Mouse (Mus musculus): ENCODE results near the gene Nup188. TPM values are rescaled to one million over a fixed set of nuclear protein-coding genes. Genes with fewer than 3 reads are reported as not detected.

Nup188 gene
- polyA plus RNA-seq, 1 experiment = 54.6 TPM

DNA sequence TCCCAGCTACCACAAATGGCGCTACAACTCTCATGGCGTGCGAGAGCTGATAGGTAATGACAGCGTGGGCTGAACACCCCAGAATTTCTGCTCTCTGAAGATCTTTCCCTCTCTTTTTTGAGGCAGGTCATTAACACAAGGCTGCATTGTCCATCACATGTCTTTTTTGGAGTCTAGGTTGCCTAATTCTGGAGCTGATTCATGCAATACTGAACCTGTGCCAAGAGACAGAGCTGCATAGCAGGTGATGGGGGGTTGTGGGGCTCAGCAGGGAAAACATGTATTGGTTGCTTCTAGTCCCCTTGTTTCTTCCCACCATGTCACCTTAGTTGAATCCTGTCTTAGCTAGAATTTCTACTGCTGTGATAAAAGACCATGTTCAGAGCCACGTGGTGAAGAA lies 39.1 kb downstream of the Nup188 start:
- H3K79me2 ChIP-seq (ENCODE audit: control insufficient read depth, insufficient read depth) = no peaks in the 10 kb centered on the region
- H3K4me3 ChIP-seq (ENCODE audit: insufficient read depth, poor library complexity, severe bottlenecking) = no peak overlapping the region
- TF ChIP-seq MYOG (IDR thresholded peaks at IDR 0.05; ENCODE audit: control insufficient read depth, extremely low read depth, insufficient read length) (no peak), MAX (IDR thresholded peaks at IDR 0.05) (no peak), FOSL1 (IDR thresholded peaks at IDR 0.05; ENCODE audit: insufficient read depth, low read length, poor library complexity, severe bottlenecking) (no peak), CTCF (IDR thresholded peaks at IDR 0.05; ENCODE audit: control insufficient read depth, insufficient read depth, insufficient read length) (no peak), USF1 (IDR thresholded peaks at IDR 0.05; ENCODE audit: low read depth) (no peak), MYOD1 (IDR thresholded peaks at IDR 0.05; ENCODE audit: control insufficient read depth, insufficient read length, low read depth) (no peak), CEBPB (IDR thresholded peaks at IDR 0.05; ENCODE audit: low read depth) (no peak)
- H3K79me3 ChIP-seq (ENCODE audit: low read depth) = no peaks in the 10 kb centered on the region
- H3ac ChIP-seq (ENCODE audit: control insufficient read depth, insufficient read length, low read depth) = no peak overlapping the region
- peaks cover 96% of the 10 kb centered on the region for H3K36me3 ChIP-seq (ENCODE audit: control insufficient read depth, insufficient read depth)
- no peaks in the 10 kb centered on the region for H3K27me3 ChIP-seq (ENCODE audit: control insufficient read depth, insufficient read depth, insufficient read length)

- Histone ChIP-seq H3K79me3 (ENCODE audit: low read depth) (no peaks in the 10 kb centered on the region), H3K27me3 (ENCODE audit: control insufficient read depth, insufficient read depth, insufficient read length) (no peaks in the 10 kb centered on the region), H3K36me3 (ENCODE audit: control insufficient read depth, insufficient read depth) (peaks cover 93% of the 10 kb centered on the region), H3ac (ENCODE audit: control insufficient read depth, insufficient read length, low read depth) (no peak overlapping the region), H3K79me2 (ENCODE audit: control insufficient read depth, insufficient read depth) (no peaks in the 10 kb centered on the region), H3K4me3 (ENCODE audit: insufficient read depth, poor library complexity, severe bottlenecking) (no peak overlapping the region)
- TF ChIP-seq USF1 (IDR thresholded peaks at IDR 0.05; ENCODE audit: low read depth) (no peak), CTCF (IDR thresholded peaks at IDR 0.05; ENCODE audit: control insufficient read depth, insufficient read depth, insufficient read length) (no peak), CEBPB (IDR thresholded peaks at IDR 0.05; ENCODE audit: low read depth) (no peak), MYOG (IDR thresholded peaks at IDR 0.05; ENCODE audit: control insufficient read depth, extremely low read depth, insufficient read length) (no peak)
Observed at GRCm38 (mm10) chr2:30327276-30327675, 41.1 kb downstream of the Nup188 start.

DNA sequence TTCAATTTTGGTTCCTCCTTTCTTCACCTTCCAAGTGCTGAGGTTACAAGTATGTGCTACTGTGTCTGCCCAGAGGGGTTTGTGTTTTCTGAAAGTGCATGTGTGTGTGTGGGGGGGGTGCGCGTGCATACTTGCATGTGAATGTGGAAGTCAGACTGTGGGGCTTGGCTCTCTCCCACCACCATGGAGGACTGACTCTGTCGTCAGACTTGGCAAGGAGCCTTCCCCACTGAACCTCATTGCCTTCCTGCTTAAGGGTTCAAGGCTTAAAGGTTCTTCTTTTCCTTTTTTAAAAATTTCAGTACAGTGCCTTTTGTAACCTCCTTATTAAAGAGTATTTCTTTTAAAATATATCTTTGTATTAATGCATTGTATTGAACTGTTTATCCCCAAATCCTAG lies 42.6 kb downstream of the Nup188 start:
- Histone ChIP-seq H3K36me3 (ENCODE audit: control insufficient read depth, insufficient read depth) (peaks cover 94% of the 10 kb centered on the region), H3K79me2 (ENCODE audit: control insufficient read depth, insufficient read depth) (no peaks in the 10 kb centered on the region), H3ac (ENCODE audit: control insufficient read depth, insufficient read length, low read depth) (no peak overlapping the region), H3K4me3 (ENCODE audit: insufficient read depth, poor library complexity, severe bottlenecking) (no peak overlapping the region), H3K79me3 (ENCODE audit: low read depth) (no peaks in the 10 kb centered on the region), H3K27me3 (ENCODE audit: control insufficient read depth, insufficient read depth, insufficient read length) (no peaks in the 10 kb centered on the region)
- no peak for TF ChIP-seq MYOG (IDR thresholded peaks at IDR 0.05; ENCODE audit: control insufficient read depth, extremely low read depth, insufficient read length)
- TF ChIP-seq FOSL1 (IDR thresholded peaks at IDR 0.05; ENCODE audit: insufficient read depth, low read length, poor library complexity, severe bottlenecking) = no peak
- TF ChIP-seq MYOD1 (IDR thresholded peaks at IDR 0.05; ENCODE audit: control insufficient read depth, insufficient read length, low read depth) = no peak
- no peak for TF ChIP-seq CEBPB (IDR thresholded peaks at IDR 0.05; ENCODE audit: low read depth)
- TF ChIP-seq CTCF (IDR thresholded peaks at IDR 0.05; ENCODE audit: control insufficient read depth, insufficient read depth, insufficient read length) = no peak
- no peak for TF ChIP-seq MAX (IDR thresholded peaks at IDR 0.05)
- no peak for TF ChIP-seq USF1 (IDR thresholded peaks at IDR 0.05; ENCODE audit: low read depth)

- Histone ChIP-seq H3K4me3 (ENCODE audit: insufficient read depth, poor library complexity, severe bottlenecking) (no peak overlapping the region), H3K79me2 (ENCODE audit: control insufficient read depth, insufficient read depth) (no peaks in the 10 kb centered on the region), H3K27me3 (ENCODE audit: control insufficient read depth, insufficient read depth, insufficient read length) (no peaks in the 10 kb centered on the region), H3K79me3 (ENCODE audit: low read depth) (no peaks in the 10 kb centered on the region), H3ac (ENCODE audit: control insufficient read depth, insufficient read length, low read depth) (no peak overlapping the region), H3K36me3 (ENCODE audit: control insufficient read depth, insufficient read depth) (peaks cover 89% of the 10 kb centered on the region)
- TF ChIP-seq FOSL1 (IDR thresholded peaks at IDR 0.05; ENCODE audit: insufficient read depth, low read length, poor library complexity, severe bottlenecking) (no peak), MYOD1 (IDR thresholded peaks at IDR 0.05; ENCODE audit: control insufficient read depth, insufficient read length, low read depth) (no peak), MAX (IDR thresholded peaks at IDR 0.05) (no peak), CTCF (IDR thresholded peaks at IDR 0.05; ENCODE audit: control insufficient read depth, insufficient read depth, insufficient read length) (no peak), CEBPB (IDR thresholded peaks at IDR 0.05; ENCODE audit: low read depth) (no peak)
Observed at GRCm38 (mm10) chr2:30335324-30335723, 49.1 kb downstream of the Nup188 start.

DNA sequence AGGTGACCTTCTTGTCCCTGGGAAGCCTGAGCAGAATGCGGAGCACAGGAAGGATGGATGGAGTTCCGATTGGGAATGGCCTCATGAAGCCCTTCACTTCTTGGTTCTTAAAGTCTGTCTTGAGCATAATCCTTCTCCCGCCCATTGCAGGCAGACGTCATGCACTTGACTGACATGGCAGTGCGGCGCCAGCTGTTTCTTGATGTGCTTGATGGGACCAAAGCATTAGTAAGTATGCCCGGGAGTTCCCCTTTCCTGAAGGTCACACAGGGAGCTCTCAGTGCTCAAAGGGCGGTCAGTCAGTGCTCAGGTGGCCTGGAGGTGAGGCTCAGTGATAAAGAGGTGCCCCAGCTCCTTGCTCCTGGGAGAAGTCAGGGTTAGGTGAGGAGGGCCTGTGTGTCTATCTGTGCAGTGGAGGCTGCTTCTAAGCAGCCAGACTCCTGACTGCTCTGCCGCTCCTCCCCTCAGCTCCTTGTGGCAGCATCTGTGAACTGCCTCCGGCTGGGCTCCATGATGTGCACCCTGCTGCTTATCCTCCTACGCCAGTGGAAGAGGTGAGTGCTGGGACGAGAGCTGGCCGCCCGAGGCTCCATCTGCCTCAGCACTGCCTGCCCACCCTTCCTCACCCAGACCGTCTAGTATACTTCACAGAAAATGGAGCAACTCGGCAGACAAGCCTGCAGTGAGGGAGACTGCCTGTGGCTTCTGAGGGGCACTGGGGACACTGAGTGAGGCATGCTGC lies 50.1 kb downstream of the Nup188 start:
- Histone ChIP-seq H3K79me3 (ENCODE audit: low read depth) (no peaks in the 10 kb centered on the region), H3K27me3 (ENCODE audit: control insufficient read depth, insufficient read depth, insufficient read length) (no peaks in the 10 kb centered on the region), H3K79me2 (ENCODE audit: control insufficient read depth, insufficient read depth) (no peaks in the 10 kb centered on the region), H3K36me3 (ENCODE audit: control insufficient read depth, insufficient read depth) (peaks cover 92% of the 10 kb centered on the region), H3ac (ENCODE audit: control insufficient read depth, insufficient read length, low read depth) (no peak overlapping the region), H3K4me3 (ENCODE audit: insufficient read depth, poor library complexity, severe bottlenecking) (no peak overlapping the region)
- TF ChIP-seq USF1 (IDR thresholded peaks at IDR 0.05; ENCODE audit: low read depth) (no peak), MYOG (IDR thresholded peaks at IDR 0.05; ENCODE audit: control insufficient read depth, extremely low read depth, insufficient read length) (no peak), MYOD1 (IDR thresholded peaks at IDR 0.05; ENCODE audit: control insufficient read depth, insufficient read length, low read depth) (no peak), MAX (IDR thresholded peaks at IDR 0.05) (no peak), CTCF (IDR thresholded peaks at IDR 0.05; ENCODE audit: control insufficient read depth, insufficient read depth, insufficient read length) (no peak), CEBPB (IDR thresholded peaks at IDR 0.05; ENCODE audit: low read depth) (no peak), FOSL1 (IDR thresholded peaks at IDR 0.05; ENCODE audit: insufficient read depth, low read length, poor library complexity, severe bottlenecking) (no peak)

- H3K79me3 ChIP-seq (ENCODE audit: low read depth) = no peaks in the 10 kb centered on the region
- no peak overlapping the region for H3ac ChIP-seq (ENCODE audit: control insufficient read depth, insufficient read length, low read depth)
- peaks cover 92% of the 10 kb centered on the region for H3K36me3 ChIP-seq (ENCODE audit: control insufficient read depth, insufficient read depth)
- no peaks in the 10 kb centered on the region for H3K79me2 ChIP-seq (ENCODE audit: control insufficient read depth, insufficient read depth)
- H3K4me3 ChIP-seq (ENCODE audit: insufficient read depth, poor library complexity, severe bottlenecking) = no peak overlapping the region
- H3K27me3 ChIP-seq (ENCODE audit: control insufficient read depth, insufficient read depth, insufficient read length) = no peaks in the 10 kb centered on the region
- TF ChIP-seq CEBPB (IDR thresholded peaks at IDR 0.05; ENCODE audit: low read depth) = no peak
- no peak for TF ChIP-seq MAX (IDR thresholded peaks at IDR 0.05)
- no peak for TF ChIP-seq CTCF (IDR thresholded peaks at IDR 0.05; ENCODE audit: control insufficient read depth, insufficient read depth, insufficient read length)
- no peak for TF ChIP-seq MYOD1 (IDR thresholded peaks at IDR 0.05; ENCODE audit: control insufficient read depth, insufficient read length, low read depth)
- TF ChIP-seq USF1 (IDR thresholded peaks at IDR 0.05; ENCODE audit: low read depth) = no peak
- no peak for TF ChIP-seq FOSL1 (IDR thresholded peaks at IDR 0.05; ENCODE audit: insufficient read depth, low read length, poor library complexity, severe bottlenecking)
- no peak for TF ChIP-seq MYOG (IDR thresholded peaks at IDR 0.05; ENCODE audit: control insufficient read depth, extremely low read depth, insufficient read length)
Observed at GRCm38 (mm10) chr2:30337179-30337578, 51.0 kb downstream of the Nup188 start.
